Comparison of ENCODE assay signal across 14 mouse cellular contexts in genomic region chr5:120304295-120304701, GRCm38 (mm10).
A peak's percentile ranks its signal among the peaks of the same experiment; 100 is the strongest.
DNase-seq lines count a peak whose midpoint lies in the region; ATAC-seq and TF ChIP-seq lines count a peak whose summit lies in the region.
"Had no signal": no experiment of that assay in that cellular context is flagged by ENCODE, and none has a peak within 500 bp of the region (broad histone marks: within the 10 kb centered on the region; RNA-seq: fewer than 3 reads in every experiment).

No protein-coding gene starts in this region.

- no peak for TF ChIP-seq CTCF in intestine, postnatal 0 days (IDR thresholded peaks at IDR 0.05; ENCODE audit: low read depth)

- H3K4me3 ChIP-seq in intestine, embryonic 15.5 days (replicated peaks), result no peak overlapping the region
- H3K4me3 ChIP-seq in intestine, postnatal 0 days (ENCODE audit: low read depth, low read length), result no peak overlapping the region
- H3K4me3 ChIP-seq in embryonic facial prominence, embryonic 11.5 days (ENCODE audit: low read depth, low read length), result no peak overlapping the region
- H3K4me3 ChIP-seq in hindbrain, embryonic 11.5 days (ENCODE audit: low read depth, low read length), result no peak overlapping the region
- no peak overlapping the region for H3K4me3 ChIP-seq in midbrain, embryonic 14.5 days (replicated peaks; ENCODE audit: low read depth, low read length)
- H3K4me3 ChIP-seq: liver, embryonic 15.5 days; myocyte had no signal

- intact Hi-C loops in gastrocnemius, postnatal 14 days (cut with DNase I; ENCODE audit: low total_unique reads), result no loop called here

- H3K9ac ChIP-seq in intestine, embryonic 15.5 days, result no peak overlapping the region
- H3K9ac ChIP-seq in intestine, postnatal 0 days (ENCODE audit: low read depth, low read length), result no peak overlapping the region
- H3K9ac ChIP-seq in embryonic facial prominence, embryonic 11.5 days (replicated peaks; ENCODE audit: low read length), result no peak overlapping the region
- H3K9ac ChIP-seq in hindbrain, embryonic 11.5 days (ENCODE audit: low read depth, low read length), result no peak overlapping the region
- H3K9ac ChIP-seq in midbrain, embryonic 14.5 days (replicated peaks; ENCODE audit: low read length), result no peak overlapping the region
- H3K9ac ChIP-seq: liver, embryonic 15.5 days had no signal

- H3K27me3 ChIP-seq in intestine, embryonic 15.5 days (replicated peaks), result peaks cover 55% of the 10 kb centered on the region
- H3K27me3 ChIP-seq in intestine, postnatal 0 days (replicated peaks; ENCODE audit: control insufficient read depth, insufficient read depth, low read length), result peaks cover 47% of the 10 kb centered on the region
- H3K27me3 ChIP-seq in embryonic facial prominence, embryonic 11.5 days (ENCODE audit: control insufficient read depth, insufficient read depth, low read length), result peaks cover 47% of the 10 kb centered on the region
- H3K27me3 ChIP-seq in hindbrain, embryonic 11.5 days (ENCODE audit: control insufficient read depth, insufficient read depth, low read length), result peaks cover 45% of the 10 kb centered on the region
- peaks cover 16% of the 10 kb centered on the region for H3K27me3 ChIP-seq in midbrain, embryonic 14.5 days (ENCODE audit: control insufficient read depth, insufficient read depth, low read length)

- peak; percentile 24 for DNase-seq in embryonic facial prominence, embryonic 11.5 days (ENCODE audit: low spot score)
- peak; percentile 64 for DNase-seq in hindbrain, embryonic 11.5 days (ENCODE audit: low spot score)
- DNase-seq in midbrain, embryonic 14.5 days, result peak; percentile 62
- DNase-seq in urinary bladder, adult 18-20 months (ENCODE audit: low spot score in 2 of 2), result no peak
- no peak for DNase-seq in gastrocnemius, postnatal 14 days
- DNase-seq: cerebellum, adult 2 months; heart, postnatal 10 days; layer of hippocampus, adult 9-11 months; thymus, postnatal 36 days had no signal

- 16% methylated on average over 13 of the region's 13 CpGs for WGBS in intestine, embryonic 15.5 days
- WGBS in intestine, postnatal 0 days, result 27% methylated on average over 13 of the region's 13 CpGs
- WGBS in embryonic facial prominence, embryonic 11.5 days, result 22% methylated on average over 11 of the region's 13 CpGs
- 25% methylated on average over 12 of the region's 13 CpGs for WGBS in hindbrain, embryonic 11.5 days
- WGBS in midbrain, embryonic 14.5 days, result 11% methylated on average over 12 of the region's 13 CpGs

- peaks cover 9% of the 10 kb centered on the region for H3K4me1 ChIP-seq in intestine, embryonic 15.5 days (replicated peaks)
- H3K4me1 ChIP-seq in intestine, postnatal 0 days (replicated peaks; ENCODE audit: control insufficient read depth, insufficient read depth, low read length), result no peaks in the 10 kb centered on the region
- peaks cover 3% of the 10 kb centered on the region for H3K4me1 ChIP-seq in embryonic facial prominence, embryonic 11.5 days (ENCODE audit: control insufficient read depth, insufficient read depth, low read length)
- H3K4me1 ChIP-seq in hindbrain, embryonic 11.5 days (replicated peaks; ENCODE audit: control insufficient read depth, insufficient read depth, low read length), result peaks cover 4% of the 10 kb centered on the region
- peaks cover 31% of the 10 kb centered on the region for H3K4me1 ChIP-seq in midbrain, embryonic 14.5 days (ENCODE audit: control insufficient read depth, insufficient read depth, low read length)
- H3K4me1 ChIP-seq: liver, embryonic 15.5 days had no signal

- peak overlapping the region; percentile 30; the same call in 1 of the 2 replicates for H3K4me2 ChIP-seq in intestine, embryonic 15.5 days (replicated peaks)
- H3K4me2 ChIP-seq in intestine, postnatal 0 days (replicated peaks; ENCODE audit: low read depth), result no peak overlapping the region
- H3K4me2 ChIP-seq in embryonic facial prominence, embryonic 11.5 days (ENCODE audit: low read depth, low read length), result peak overlapping the region; percentile 17; the same call in 1 of the 2 replicates
- no peak overlapping the region for H3K4me2 ChIP-seq in hindbrain, embryonic 11.5 days (replicated peaks; ENCODE audit: low read depth, low read length)
- peak overlapping the region; percentile 13; the same call in 1 of the 2 replicates for H3K4me2 ChIP-seq in midbrain, embryonic 14.5 days (ENCODE audit: low read length)
- H3K4me2 ChIP-seq: liver, embryonic 15.5 days had no signal

- H3K27ac ChIP-seq in intestine, embryonic 15.5 days, result no peak overlapping the region
- no peak overlapping the region for H3K27ac ChIP-seq in intestine, postnatal 0 days (ENCODE audit: low read depth, low read length)
- no peak overlapping the region for H3K27ac ChIP-seq in embryonic facial prominence, embryonic 11.5 days (replicated peaks; ENCODE audit: low read depth, low read length)
- peak overlapping the region; percentile 5 for H3K27ac ChIP-seq in hindbrain, embryonic 11.5 days (ENCODE audit: low read depth, low read length)
- peak overlapping the region; percentile 47; the same call in 1 of the 2 replicates for H3K27ac ChIP-seq in midbrain, embryonic 14.5 days (replicated peaks; ENCODE audit: low read depth, low read length)
- H3K27ac ChIP-seq: liver, embryonic 15.5 days had no signal

- H3K9me3 ChIP-seq in intestine, embryonic 15.5 days, result no peaks in the 10 kb centered on the region
- H3K9me3 ChIP-seq in intestine, postnatal 0 days (ENCODE audit: control insufficient read depth), result no peaks in the 10 kb centered on the region
- H3K9me3 ChIP-seq in embryonic facial prominence, embryonic 11.5 days (replicated peaks; ENCODE audit: control insufficient read depth, low read length), result no peaks in the 10 kb centered on the region
- no peaks in the 10 kb centered on the region for H3K9me3 ChIP-seq in hindbrain, embryonic 11.5 days (ENCODE audit: control insufficient read depth, low read length)
- no peaks in the 10 kb centered on the region for H3K9me3 ChIP-seq in midbrain, embryonic 14.5 days (ENCODE audit: control insufficient read depth, low read length)
- H3K9me3 ChIP-seq: liver, embryonic 15.5 days had no signal

- no peak for ATAC-seq in intestine, embryonic 15.5 days
- no peak for ATAC-seq in intestine, postnatal 0 days
- ATAC-seq in embryonic facial prominence, embryonic 11.5 days (replicated peaks; ENCODE audit: insufficient number of reproducible peaks, low FRiP score, low TSS enrichment, low read depth), result peak; percentile 40; the same call in 1 of the 2 replicates
- peak; percentile 79 for ATAC-seq in hindbrain, embryonic 11.5 days (ENCODE audit: low FRiP score)
- 0 out of 2 replicates have a peak, but pooled peaks have one; percentile 27 for ATAC-seq in midbrain, embryonic 14.5 days (ENCODE audit: low FRiP score, low TSS enrichment)
- no peak for ATAC-seq in erythroblast, adult 5-6 weeks (replicated peaks; ENCODE audit: low FRiP score, poor library complexity, severe bottlenecking)

- no peaks in the 10 kb centered on the region for H3K36me3 ChIP-seq in intestine, embryonic 15.5 days
- H3K36me3 ChIP-seq in intestine, postnatal 0 days (ENCODE audit: control insufficient read depth, insufficient read depth), result no peaks in the 10 kb centered on the region
- no peaks in the 10 kb centered on the region for H3K36me3 ChIP-seq in embryonic facial prominence, embryonic 11.5 days (replicated peaks; ENCODE audit: control insufficient read depth, insufficient read depth, low read depth, low read length)
- H3K36me3 ChIP-seq in hindbrain, embryonic 11.5 days (ENCODE audit: control insufficient read depth, insufficient read depth, low read length), result no peaks in the 10 kb centered on the region
- no peaks in the 10 kb centered on the region for H3K36me3 ChIP-seq in midbrain, embryonic 14.5 days (ENCODE audit: control insufficient read depth, insufficient read depth, low read length)
- H3K36me3 ChIP-seq: liver, embryonic 15.5 days had no signal

Comparison
In these comparisons a context has a peak if more than half of its experiments do, and no peak if none do; other contexts are left out.
1. H3K4me2 ChIP-seq: peak in intestine, embryonic 15.5 days (single experiment), embryonic facial prominence, embryonic 11.5 days (single experiment) and midbrain, embryonic 14.5 days (single experiment); none in intestine, postnatal 0 days (single experiment) and hindbrain, embryonic 11.5 days (single experiment).
2. ATAC-seq: peak in embryonic facial prominence, embryonic 11.5 days (single experiment), hindbrain, embryonic 11.5 days (single experiment) and midbrain, embryonic 14.5 days (single experiment); none in intestine, embryonic 15.5 days (single experiment), intestine, postnatal 0 days (single experiment) and erythroblast, adult 5-6 weeks (single experiment).
3. H3K27ac ChIP-seq: peak in hindbrain, embryonic 11.5 days (single experiment) and midbrain, embryonic 14.5 days (single experiment); none in intestine, embryonic 15.5 days (single experiment), intestine, postnatal 0 days (single experiment) and embryonic facial prominence, embryonic 11.5 days (single experiment).
4. DNase-seq: peak in embryonic facial prominence, embryonic 11.5 days (single experiment), hindbrain, embryonic 11.5 days (single experiment) and midbrain, embryonic 14.5 days (single experiment); none in urinary bladder, adult 18-20 months (0 of 2) and gastrocnemius, postnatal 14 days (single experiment).